Mouse (Mus musculus) neural tube, embryonic 14.5 days (tissue): Measurements from ENCODE around the gene Snrpn. TPM values are rescaled to one million over a fixed set of nuclear protein-coding genes. Genes with fewer than 3 reads are reported as not detected.

Experiments
- polyA plus RNA-seq: library from polyadenylated mRNA; unstranded; fragments of >200 nt; fragmentation: Nextera tagmentation; extraction: Ambion mirVana; gene quantifications from 2 replicates; pipeline ENCODE4 v1.2.1, GENCODE M21; 2014

Gene Snrpn
- polyA plus RNA-seq, 1 experiment from 2014 or later: 1,218 TPM

Other genes with a start within 250 kb of the Snrpn start
- gene Snurf, start 135.2 kb downstream of the Snrpn start, polyA plus RNA-seq: 672 and 684 TPM in 2 replicates
- 7.2 and 10.6 TPM in 2 replicates for gene Gm38393, start 135.2 kb downstream of the Snrpn start, polyA plus RNA-seq